Mouse (Mus musculus) gastrocnemius, adult 18-20 months (tissue): Measurements from ENCODE around the gene Furin. TPM values are rescaled to one million over a fixed set of nuclear protein-coding genes. Genes with fewer than 3 reads are reported as not detected.
A peak's percentile ranks its signal among the peaks of the same experiment; 100 is the strongest.

ENCODE experiments used
- DNase-seq: peaks from one replicate; pipeline ENCODE4 v3.0.0; 2021; ENCODE audit warnings: low spot score
- total RNA-seq, 2 experiments: library from RNA; stranded (reverse); gene quantifications; 2 replicates each; pipeline ENCODE4 v1.2.3; 2021

Furin gene
- total RNA-seq, 2 experiments from 2014 or later: 52.8 to 53.9 TPM

DNA sequence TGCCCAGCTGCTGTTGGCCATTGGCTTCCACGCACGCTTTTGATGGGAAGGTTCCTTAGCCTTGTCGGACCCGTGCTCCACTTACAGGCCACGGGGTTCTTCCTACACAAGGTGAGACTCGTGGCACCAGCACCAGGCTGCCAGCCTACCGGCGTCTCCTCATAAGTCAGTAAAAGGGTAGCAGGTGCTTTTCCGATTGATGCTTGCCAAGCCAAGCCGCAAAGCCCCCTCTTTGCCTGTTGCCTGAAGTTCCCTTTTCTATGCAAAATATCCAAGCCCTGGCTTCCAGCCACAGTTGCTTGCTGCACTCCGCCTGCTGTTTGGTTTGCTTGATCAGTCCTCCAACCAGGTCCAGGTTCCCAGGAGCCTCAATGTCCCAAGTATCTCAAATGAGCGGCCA lies 31.4 kb downstream of the Furin start:
- DNase-seq: no peak

DNA sequence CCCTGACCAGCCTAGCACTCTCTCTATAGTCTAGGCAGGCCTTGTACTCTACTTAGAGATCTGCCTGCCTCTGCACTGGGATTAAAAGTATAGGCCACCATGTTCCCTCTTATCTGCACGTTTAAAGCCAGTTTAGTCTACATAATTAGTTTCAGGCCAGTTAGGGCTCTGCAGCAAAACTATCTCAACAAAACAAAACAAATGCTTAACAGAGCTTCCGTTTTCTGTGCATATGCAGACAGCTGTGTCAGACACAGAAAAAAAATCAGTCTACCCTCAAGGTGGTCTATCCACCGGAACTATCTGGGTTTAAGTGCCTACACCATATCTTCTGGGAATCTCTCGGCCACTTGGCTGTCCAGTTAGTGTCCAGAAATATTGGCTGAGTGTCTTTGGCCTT lies 31.9 kb downstream of the Furin start:
- DNase-seq: no peak

DNA sequence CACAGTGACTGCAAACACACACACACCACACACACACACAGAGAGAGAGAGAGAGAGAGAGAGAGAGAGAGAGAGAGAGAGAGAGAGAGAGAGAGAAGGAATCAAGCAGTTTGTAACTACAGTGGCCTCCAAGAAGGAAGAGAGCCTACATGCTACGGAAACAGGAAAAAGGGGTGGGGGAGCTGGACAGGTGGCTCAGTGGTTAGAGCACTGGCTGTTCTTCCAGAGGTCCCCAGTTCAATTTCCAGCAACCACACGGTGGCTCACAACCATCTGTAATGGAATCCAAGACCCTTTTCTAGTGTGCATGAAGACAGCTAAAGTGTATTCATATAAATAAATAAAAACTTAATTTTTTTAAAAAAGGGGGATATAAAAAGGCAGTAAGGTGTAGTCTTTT lies 32.6 kb downstream of the Furin start:
- DNase-seq: no peak

DNA sequence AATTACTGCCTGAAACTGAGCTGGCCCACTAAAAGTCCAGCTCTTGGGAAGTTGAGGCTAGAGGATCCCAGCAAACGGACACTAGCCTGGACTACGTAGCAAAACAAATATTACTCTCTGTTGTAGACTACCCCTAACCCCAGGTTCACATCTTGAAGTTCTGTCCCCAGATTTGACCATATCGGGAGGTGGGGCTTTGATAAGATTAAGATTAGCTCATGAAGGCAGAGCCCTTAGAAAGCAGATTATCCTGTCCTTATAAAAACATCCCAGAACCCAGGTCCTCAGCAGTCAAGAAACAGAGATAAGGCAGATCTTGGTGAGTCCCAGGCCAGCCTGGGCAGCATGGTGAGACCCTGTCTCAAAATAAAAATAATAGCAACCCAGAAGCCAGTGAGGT lies 33.1 kb downstream of the Furin start:
- no peak for DNase-seq

DNA sequence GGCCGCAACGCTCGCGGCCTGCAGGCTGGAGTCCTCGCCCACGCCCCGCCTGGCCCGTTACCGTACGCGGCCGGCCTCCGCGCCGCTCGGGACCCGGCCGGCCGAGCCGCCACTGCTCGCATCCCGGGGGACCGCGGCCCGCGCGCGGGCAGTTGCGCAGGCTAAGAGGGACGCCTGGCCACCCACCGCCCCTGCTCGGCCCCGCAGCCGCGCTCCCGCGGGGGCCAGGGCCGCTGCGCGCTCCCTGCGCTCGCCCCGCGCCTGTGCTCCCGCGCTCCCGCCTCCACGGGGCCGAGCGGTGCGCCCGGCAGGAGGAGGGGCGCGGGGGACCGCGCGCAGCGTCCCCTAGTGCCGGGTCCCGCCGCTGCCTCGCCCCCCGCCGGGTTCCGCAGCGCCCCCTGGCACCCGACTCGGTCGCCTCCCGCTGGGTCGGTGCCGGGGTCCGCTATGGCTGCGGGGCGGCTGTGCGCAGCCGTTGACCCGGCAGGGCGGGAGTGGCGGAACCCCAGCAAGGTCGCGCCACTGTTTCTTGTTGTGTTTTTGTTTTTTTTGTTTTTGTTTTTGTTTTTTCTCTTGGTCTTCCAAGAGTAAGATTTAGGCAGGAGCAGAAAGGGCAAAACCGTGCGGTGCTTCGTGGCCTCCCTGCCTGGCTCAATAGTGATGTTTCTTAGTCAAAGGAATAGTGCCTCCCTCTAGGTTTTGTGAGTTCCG lies 34.0 kb downstream of the Furin start, which contains the start of gene Man2a2:
Gene Man2a2, minus strand, starts transcription at position 335 of the 711 bp plus-strand sequence.
- DNase-seq: peak; percentile 74

DNA sequence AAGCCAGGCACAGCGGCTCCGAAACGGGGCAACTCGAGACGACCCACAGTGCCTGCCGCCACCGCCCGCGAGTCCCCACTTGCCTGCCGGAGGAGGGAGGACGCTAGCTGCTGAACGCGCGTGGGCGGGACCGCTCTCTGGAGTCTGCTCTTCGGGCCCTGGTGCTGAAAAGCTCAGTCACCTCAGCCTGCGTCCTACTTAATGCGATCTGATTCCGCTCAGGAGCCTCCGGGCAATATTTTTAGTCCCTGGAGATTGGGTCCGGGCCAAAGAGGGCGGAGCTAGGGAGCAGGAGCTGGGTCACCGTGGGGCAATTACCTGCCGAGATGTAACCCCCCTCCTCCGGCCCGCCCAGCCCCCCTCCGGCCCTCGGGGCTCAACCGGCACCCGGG lies 34.6 kb downstream of the Furin start:
- peak; percentile 92 for DNase-seq

- no peak for DNase-seq
Measured at GRCm38 (mm10) chr7:80369967-80370431, 35.2 kb downstream of the Furin start.

- no peak for DNase-seq
Measured at GRCm38 (mm10) chr7:80369461-80369860, 35.8 kb downstream of the Furin start.

- no peak for DNase-seq
Measured at GRCm38 (mm10) chr7:80368635-80369421, 36.4 kb downstream of the Furin start.

DNA sequence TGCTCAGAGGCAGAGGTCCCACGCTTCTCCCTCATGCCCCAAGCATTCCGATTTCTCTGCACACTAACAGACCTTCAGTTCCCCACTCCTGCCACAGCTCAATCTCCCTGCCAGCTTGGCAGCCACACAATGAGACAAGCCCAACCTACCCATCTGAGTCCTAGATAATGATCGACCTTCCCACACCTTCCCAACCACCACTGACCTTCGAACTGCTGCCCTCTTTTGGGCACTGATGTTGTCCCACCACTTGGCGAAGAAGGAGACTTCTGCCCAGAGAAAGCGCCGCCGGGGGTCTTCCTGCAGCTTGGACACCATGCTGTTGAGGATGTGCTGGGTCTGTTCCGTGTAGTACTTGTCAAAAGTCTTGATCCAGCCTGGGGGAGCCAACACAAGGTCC lies 37.2 kb downstream of the Furin start:
- DNase-seq: no peak

- DNase-seq: no peak
Measured at GRCm38 (mm10) chr7:80367232-80367631, 38.0 kb downstream of the Furin start.

DNA sequence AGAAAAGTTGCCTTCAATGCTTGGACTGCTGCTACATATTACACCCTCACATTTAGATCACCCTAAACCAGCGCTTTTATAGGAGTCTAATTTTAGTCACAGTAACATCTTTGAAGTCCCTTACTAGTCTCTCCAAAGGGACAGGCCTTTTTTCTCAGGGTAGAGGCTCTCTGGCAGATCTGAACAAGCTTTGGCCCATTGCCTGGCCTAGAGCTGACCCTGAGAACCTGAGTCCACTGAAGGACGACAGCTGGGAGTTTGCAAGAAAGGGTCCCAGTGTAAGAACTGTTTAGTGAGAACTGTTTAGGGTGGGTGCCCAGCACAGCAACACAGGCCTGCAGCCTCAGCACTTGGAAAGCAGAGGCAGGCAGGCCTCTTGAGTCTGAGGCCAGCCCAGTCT lies 39.5 kb downstream of the Furin start:
- peak; percentile 65 for DNase-seq

GRCm38 (mm10) chr7:80360435-80360834 lies 44.8 kb downstream of the Furin start:
- no peak for DNase-seq

GRCm38 (mm10) chr7:80358039-80358438 lies 47.2 kb downstream of the Furin start:
- no peak for DNase-seq

GRCm38 (mm10) chr7:80357156-80357555 lies 48.1 kb downstream of the Furin start:
- DNase-seq: no peak

- no peak for DNase-seq
Measured at GRCm38 (mm10) chr7:80356351-80356750, 48.9 kb downstream of the Furin start.

DNA sequence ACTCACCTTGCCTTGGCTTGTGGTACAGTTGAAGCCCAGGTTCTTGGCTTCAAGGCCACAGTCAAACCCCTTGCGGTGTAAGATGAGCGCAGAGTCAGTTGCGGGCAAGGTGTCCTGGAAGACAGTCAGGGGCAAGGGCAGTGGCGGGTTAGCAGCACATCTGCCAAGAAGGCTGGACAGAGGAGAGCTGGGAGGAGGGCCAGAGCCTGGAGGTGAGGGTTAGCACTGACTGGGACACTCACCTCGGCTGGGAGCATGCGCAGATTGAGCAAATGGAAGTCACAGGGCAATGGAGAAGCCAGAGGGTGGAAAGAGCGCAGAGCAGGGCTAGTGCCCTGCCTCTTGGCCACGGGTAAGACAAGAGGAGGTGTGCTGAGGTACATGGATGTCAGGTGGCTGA lies 52.3 kb downstream of the Furin start:
- peak; percentile 71 for DNase-seq

- DNase-seq: no peak
Measured at GRCm38 (mm10) chr7:80350808-80351207, 54.4 kb downstream of the Furin start.

DNA sequence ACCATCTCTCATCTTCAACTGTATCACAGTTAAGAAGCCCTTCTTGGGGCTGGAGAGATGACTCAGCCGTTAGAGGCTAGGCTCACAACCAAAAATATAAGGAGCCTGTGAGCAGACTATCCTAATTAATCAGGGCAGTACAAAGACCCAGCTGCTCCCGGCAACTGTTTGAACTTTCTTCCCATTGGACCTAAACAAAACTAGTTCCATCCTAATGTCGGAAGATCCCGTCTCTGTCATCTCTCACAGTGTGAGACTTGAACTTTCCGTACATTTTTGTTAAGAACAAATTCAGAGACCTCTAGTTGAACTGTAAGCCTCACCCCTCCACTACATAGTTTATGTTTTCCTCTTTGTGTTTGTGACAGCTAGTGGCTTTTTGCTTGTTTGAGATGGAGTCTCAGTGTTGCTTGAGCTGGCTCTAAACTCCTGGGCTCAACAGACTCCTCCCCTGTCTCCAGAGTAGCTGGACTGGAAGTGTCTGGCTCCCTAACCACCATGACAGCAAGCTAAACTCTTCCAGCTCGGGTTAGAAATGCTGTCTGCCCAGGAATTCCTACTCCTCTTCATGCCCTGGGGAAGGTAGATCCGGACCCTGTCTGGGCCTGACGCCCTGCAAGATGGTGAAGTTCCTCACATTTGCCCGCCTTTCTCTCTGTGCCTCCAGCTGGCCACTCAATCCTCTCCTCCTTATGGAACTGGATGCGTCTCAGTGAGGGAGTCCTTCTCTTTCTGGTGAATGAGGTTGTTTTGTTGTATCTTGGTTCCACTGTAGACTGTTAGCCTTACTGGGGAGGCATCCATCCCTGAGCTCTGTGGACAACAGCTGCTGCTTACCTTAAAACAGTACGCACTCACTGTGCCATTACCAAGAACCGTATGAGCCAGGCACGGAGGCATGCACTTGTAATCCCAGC lies 57.3 kb downstream of the Furin start:
- no peak for DNase-seq

DNA sequence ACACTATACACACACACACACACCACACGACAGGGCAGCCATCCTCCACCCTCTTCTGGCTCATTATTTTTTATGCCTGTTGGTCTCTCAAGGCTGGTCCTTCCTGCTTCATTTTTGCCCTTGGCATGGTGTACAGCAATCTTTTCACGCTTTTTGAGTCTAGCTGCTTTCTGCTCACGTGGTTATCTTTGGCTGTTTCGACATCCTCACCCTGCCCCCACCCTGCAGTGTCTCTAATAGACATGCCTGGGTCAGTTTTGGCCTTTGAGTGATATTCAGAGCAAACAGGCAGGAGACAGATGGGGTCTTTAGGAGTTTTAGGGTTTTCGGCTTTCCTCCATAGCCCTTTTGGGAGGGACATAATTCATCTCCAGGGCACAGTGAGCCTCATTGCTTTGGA lies 58.4 kb downstream of the Furin start:
- no peak for DNase-seq

DNA sequence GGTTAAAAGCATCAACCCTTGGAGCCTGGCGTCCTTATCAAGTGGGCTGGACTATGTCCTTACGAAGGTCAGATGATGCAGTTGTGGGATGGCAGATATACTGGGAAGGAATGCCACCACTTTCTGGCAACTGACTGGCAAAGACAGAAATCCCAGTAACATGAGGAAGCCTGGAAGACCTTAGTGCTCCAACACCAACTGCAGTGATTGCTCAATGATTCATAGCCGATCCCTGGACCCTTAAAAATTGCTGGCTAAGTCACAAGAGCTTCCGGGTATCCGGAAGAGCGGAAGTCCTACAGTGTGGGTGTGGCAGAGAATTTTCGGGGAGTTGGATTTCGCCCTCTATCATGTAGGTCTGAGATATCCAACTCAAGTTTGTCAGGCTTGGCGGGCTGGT lies 59.1 kb downstream of the Furin start:
- no peak for DNase-seq
